Mouse (Mus musculus) cerebellum, adult 2 months (tissue): Measurements from ENCODE around the gene Abca2.

ENCODE experiments used
- CTCF ChIP-seq: fragments of 200-500 bp; IDR thresholded peaks from 2 replicates; pipeline ENCODE4 v1.5.1; 2011; ENCODE audit warnings: low read depth, mild to moderate bottlenecking, control low read depth, low read length, moderate library complexity, borderline replicate concordance; ENCODE audit not compliant: insufficient read depth
- POLR2A ChIP-seq: fragments of 200-500 bp; IDR thresholded peaks from 2 replicates; pipeline ENCODE4 v1.6.1; 2011; ENCODE audit warnings: low read length, control low read depth, borderline replicate concordance; ENCODE audit not compliant: insufficient read depth

DNA sequence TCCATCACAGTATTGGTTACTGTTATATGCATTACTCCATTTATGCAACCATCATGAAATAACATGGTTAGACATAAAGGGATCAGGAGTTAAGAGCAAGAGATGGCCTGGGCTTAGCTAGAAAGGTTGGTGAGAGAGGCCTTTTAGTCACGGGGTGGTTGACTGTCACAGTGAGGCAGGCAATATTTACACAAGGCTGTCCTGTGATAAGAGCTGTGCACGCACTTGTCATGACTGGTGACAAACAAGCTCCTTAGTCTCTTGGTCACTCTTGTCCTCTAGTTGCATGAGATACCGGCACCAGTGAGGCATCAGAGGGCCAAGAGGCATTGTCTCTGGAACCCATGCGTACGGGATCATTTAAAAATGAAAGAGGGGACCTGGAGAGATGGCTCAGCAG is 44.0 kb upstream of the Abca2 start:
- TF ChIP-seq POLR2A, result no peak
- TF ChIP-seq CTCF, result no peak
